Mouse (Mus musculus): ENCODE measurements around the gene Chkb.

DNA sequence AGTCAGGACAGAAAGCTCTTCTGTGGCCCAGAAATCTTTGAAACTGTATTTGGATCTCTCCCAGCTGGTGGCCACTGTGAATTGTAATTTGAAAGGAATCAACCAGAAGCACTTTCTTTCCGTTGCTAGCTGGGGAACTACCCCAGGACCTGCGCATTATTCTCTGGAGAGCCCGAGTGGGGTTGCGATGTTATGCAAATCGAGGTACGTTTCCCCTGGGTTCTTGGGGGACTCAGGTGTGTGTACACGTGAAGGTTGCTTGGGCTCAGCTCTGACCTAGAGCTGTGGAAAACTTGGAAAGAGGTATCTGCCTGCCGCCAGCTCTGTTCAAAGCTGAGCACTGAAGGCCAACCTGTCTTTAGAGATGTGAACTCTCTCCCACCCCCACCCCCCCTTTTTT, 48.1 kb upstream of the Chkb start:
- no peak for TF ChIP-seq POLR2A (IDR thresholded peaks at IDR 0.05; ENCODE audit: low read depth, low read length)
- no peak for TF ChIP-seq CTCF (IDR thresholded peaks at IDR 0.05; ENCODE audit: extremely low read depth, insufficient read length, insufficient replicate concordance, low read depth, low read length)

Data from small intestine, adult 2 months (tissue).